Mouse (Mus musculus) hindbrain, embryonic 16.5 days (tissue): ENCODE measurements around the gene Kmt2d. TPM values are rescaled to one million over a fixed set of nuclear protein-coding genes. Genes with fewer than 3 reads are reported as not detected.

Source experiments
- ATAC-seq: fragments of 200-750 bp; cut with Nextera tagmentation; 2 replicates; pipeline ENCODE4 v1.8.0; 2017; ENCODE audit warnings: moderate TSS enrichment, moderate library complexity
- H3K27ac ChIP-seq: fragments of 300-500 bp; sonication (generic); 2 replicates; pipeline ENCODE4 v1.5.1; 2014; ENCODE audit warnings: low read depth, mild to moderate bottlenecking, control low read depth, low read length, moderate library complexity
- H3K27me3 ChIP-seq: fragments of 300-500 bp; sonication (generic); replicated peaks from 2 replicates; pipeline ENCODE4 v1.6.1; 2014; ENCODE audit warnings: low read length; ENCODE audit not compliant: control insufficient read depth, insufficient read depth
- H3K36me3 ChIP-seq: fragments of 300-500 bp; sonication (generic); 2 replicates; pipeline ENCODE4 v1.6.1; 2014; ENCODE audit warnings: mild to moderate bottlenecking, low read length, moderate library complexity, mixed read lengths; ENCODE audit not compliant: control insufficient read depth, insufficient read depth
- H3K4me1 ChIP-seq: fragments of 300-500 bp; sonication (generic); 2 replicates; pipeline ENCODE4 v1.6.1; 2014; ENCODE audit warnings: low read depth, low read length; ENCODE audit not compliant: control insufficient read depth, insufficient read depth
- H3K4me2 ChIP-seq: fragments of 300-500 bp; sonication (generic); 2 replicates; pipeline ENCODE4 v1.6.1; 2014; ENCODE audit warnings: mild to moderate bottlenecking, low read length, control low read depth, moderate library complexity
- H3K4me3 ChIP-seq: fragments of 300-500 bp; sonication (generic); 2 replicates; pipeline ENCODE4 v1.5.1; 2014; ENCODE audit warnings: mild to moderate bottlenecking, low read length, control low read depth, moderate library complexity
- H3K9ac ChIP-seq: fragments of 300-500 bp; sonication (generic); 2 replicates; pipeline ENCODE4 v1.6.1; 2014; ENCODE audit warnings: low read depth, mild to moderate bottlenecking, control low read depth, low read length, moderate library complexity
- H3K9me3 ChIP-seq: fragments of 300-500 bp; sonication (generic); 2 replicates; pipeline ENCODE4 v1.6.1; 2014; ENCODE audit warnings: mild to moderate bottlenecking, low read length, moderate library complexity; ENCODE audit not compliant: control insufficient read depth
- WGBS: fragments of 180-500 bp; shearing (Covaris S2); extraction: QIAGEN DNeasy Blood & Tissue Kit; methylation state at CpG from one replicate; pipeline ENCODE4 v1.1.7; 2014; 5-methylcytosine and 5-hydroxymethylcytosine counted together
- polyA plus RNA-seq: library from polyadenylated mRNA; unstranded; fragments of >200 nt; fragmentation: Nextera tagmentation; extraction: Ambion mirVana; gene quantifications from 2 replicates; pipeline ENCODE4 v1.2.1, GENCODE M21; 2015

Gene Kmt2d
- polyA plus RNA-seq, 1 experiment from 2014 or later, result 8.8 TPM

DNA sequence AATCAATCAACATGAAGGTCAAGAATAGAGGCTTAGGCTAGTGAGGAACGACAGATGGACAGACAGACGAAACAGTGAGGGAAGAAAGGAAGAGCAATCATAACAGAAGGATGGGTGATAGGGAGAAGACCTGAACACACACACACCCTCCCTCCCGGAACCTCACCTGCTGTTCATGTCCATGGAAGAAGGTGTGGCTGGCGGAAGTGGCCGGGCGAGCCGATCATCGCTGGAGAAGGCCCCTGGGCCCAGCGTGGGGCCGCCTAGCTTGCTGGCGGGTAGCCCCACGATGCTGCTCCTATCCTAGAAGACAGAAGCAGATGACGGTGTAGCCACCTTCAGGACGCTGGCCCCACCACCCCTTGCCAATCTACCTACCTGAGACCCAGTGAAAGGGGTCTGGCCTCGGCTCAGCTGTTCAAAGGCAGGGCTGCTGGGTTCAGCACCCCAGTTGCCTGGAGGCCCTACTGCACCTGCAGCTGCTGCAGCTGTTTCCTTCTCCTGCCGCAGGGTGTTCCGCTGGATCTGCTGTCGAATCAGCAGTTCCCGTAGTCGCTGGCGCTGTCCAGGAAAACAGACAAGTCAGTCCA lies 19.7 kb downstream of the Kmt2d start:
- 92% methylated on average over 21 of the region's 21 CpGs for WGBS
- peaks cover 87% of the 10 kb centered on the region for H3K36me3 ChIP-seq
- no peak overlapping the region for H3K9ac ChIP-seq
- no peak for ATAC-seq
- no peaks in the 10 kb centered on the region for H3K4me1 ChIP-seq
- H3K4me2 ChIP-seq, result no peak overlapping the region
- no peaks in the 10 kb centered on the region for H3K27me3 ChIP-seq
- no peaks in the 10 kb centered on the region for H3K9me3 ChIP-seq
- H3K27ac ChIP-seq, result no peak overlapping the region
- no peak overlapping the region for H3K4me3 ChIP-seq

DNA sequence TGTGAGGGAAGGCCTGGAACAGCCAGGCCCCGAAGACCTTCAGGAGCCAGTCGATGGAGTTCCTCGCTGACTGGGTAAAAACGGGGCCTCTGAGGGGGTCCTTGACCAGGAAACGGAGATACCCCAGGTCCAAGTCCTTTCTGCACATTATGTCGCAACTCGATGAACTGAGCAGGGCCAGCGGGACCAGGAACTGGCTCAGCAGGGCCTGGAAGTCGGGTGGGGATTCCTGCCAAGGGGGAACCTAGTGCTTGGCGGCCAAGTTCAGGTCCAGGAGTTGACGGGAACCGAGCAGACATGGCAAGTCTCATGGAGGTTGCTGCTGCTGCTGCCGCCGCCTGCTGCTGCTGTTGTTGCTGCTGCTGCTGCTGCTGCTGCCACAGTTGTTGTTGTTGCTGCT lies 20.3 kb downstream of the Kmt2d start:
- H3K9ac ChIP-seq, result no peak overlapping the region
- ATAC-seq, result no peak
- 89% methylated on average over 14 of the region's 14 CpGs for WGBS
- H3K36me3 ChIP-seq, result peaks cover 88% of the 10 kb centered on the region
- H3K4me3 ChIP-seq, result no peak overlapping the region
- no peak overlapping the region for H3K4me2 ChIP-seq
- H3K4me1 ChIP-seq, result no peaks in the 10 kb centered on the region
- H3K9me3 ChIP-seq, result no peaks in the 10 kb centered on the region
- H3K27me3 ChIP-seq, result no peaks in the 10 kb centered on the region
- no peak overlapping the region for H3K27ac ChIP-seq

DNA sequence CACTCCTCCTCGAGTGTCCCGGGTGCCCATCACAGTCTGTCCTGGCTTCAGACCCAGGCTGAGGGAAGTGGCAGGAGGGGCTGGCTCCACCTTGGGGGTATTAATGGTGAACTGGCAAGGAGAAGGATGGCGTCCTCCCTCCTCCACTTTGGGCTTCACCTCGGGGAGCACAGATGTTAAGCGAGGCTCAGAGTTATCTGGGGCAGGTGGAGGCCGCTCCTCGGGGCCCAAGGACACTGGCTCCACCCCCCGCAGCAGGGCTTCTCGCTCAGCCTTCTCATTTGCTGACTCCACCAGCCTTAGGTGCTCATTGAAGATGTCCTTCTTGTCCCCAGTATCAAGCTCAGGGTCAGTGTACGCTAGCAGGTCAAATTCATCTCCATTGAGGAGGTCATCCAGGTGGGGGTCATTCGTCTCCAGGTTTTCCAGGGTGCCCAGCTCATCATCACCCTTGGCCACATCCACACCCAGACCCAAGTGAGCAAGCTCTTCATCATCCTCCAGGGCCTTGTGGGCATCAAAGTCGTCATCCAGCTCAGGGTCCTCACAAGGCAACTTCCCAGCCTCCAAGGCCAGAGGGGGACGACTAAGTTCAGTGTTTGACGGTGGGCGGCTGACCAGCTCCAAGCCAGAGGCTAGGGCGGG lies 20.9 kb downstream of the Kmt2d start:
- no peak overlapping the region for H3K27ac ChIP-seq
- no peaks in the 10 kb centered on the region for H3K9me3 ChIP-seq
- H3K36me3 ChIP-seq, result peaks cover 88% of the 10 kb centered on the region
- WGBS, result 92% methylated on average over 16 of the region's 16 CpGs
- H3K9ac ChIP-seq, result no peak overlapping the region
- no peak overlapping the region for H3K4me2 ChIP-seq
- ATAC-seq, result no peak
- no peaks in the 10 kb centered on the region for H3K4me1 ChIP-seq
- H3K4me3 ChIP-seq, result no peak overlapping the region
- no peaks in the 10 kb centered on the region for H3K27me3 ChIP-seq

DNA sequence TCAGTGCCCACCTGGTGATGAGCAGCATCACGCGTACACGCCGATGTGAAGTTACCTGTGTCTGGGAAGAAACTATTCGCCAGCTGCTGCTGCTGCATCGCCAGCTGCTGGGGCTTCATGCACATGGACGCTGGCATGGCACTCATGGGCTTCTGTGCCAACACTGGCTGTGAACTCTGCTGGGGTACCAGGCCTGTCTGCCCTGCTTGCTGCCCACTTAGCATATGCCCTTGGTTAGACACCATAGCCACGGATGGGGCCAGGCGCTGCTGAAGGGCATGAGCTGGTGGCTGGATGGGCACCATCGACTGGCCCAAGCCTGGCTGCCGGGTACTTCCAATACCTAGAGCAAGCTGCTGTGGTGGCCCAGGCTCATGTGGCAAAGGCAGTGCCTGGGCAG lies 21.8 kb downstream of the Kmt2d start:
- Histone ChIP-seq H3K27ac (no peak overlapping the region), H3K4me1 (no peaks in the 10 kb centered on the region), H3K36me3 (peaks cover 88% of the 10 kb centered on the region), H3K4me2 (no peak overlapping the region), H3K27me3 (no peaks in the 10 kb centered on the region), H3K9ac (no peak overlapping the region), H3K9me3 (no peaks in the 10 kb centered on the region), H3K4me3 (no peak overlapping the region)
- WGBS, result 93% methylated on average over 11 of the region's 11 CpGs
- ATAC-seq, result no peak

DNA sequence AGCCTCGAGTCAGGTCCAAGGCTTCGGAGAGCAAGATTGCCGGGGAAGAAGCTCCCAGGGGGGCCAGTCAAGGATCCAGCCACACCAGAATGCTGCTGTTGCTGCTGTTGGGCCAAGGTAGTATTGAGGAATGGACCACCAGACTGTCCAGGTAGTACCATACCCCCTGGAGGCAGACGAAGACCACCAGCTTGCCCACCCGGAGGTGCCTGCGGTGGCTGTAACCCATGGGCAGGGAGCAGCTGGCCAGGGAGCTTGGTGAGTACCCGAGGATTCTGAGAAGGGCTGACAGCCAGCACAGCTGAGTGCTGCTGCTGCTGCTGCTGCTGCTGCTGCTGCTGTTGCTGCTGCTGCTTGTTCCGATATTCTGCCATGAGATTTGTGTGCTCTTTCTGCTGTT lies 24.9 kb downstream of the Kmt2d start:
- Histone ChIP-seq H3K4me1 (no peaks in the 10 kb centered on the region), H3K9ac (no peak overlapping the region), H3K4me2 (no peak overlapping the region), H3K27me3 (no peaks in the 10 kb centered on the region), H3K4me3 (no peak overlapping the region), H3K9me3 (no peaks in the 10 kb centered on the region), H3K36me3 (peaks cover 84% of the 10 kb centered on the region), H3K27ac (no peak overlapping the region)
- WGBS, result 86% methylated on average over 7 of the region's 8 CpGs
- ATAC-seq, result no peak

DNA sequence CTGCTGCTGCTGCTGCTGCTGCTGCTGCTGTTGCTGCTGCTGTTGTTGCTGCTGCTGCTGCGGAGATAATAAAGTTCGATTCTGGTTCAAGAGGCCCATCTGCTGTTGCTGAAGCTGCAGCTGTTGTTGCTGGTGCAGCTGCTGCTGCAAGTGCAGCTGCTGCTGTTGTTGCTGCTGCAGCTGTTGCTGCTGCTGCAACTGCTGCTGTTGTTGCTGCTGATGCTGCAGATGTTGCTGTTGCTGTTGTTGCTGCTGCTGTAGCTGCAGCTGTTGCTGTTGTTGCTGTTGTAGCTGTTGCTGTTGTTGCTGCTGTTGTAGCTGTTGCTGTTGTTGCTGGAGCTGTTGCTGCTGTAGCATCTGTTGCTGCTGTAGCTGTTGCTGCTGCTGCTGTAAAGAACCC lies 25.9 kb downstream of the Kmt2d start:
- no peaks in the 10 kb centered on the region for H3K4me1 ChIP-seq
- 100% methylated on average over 2 of the region's 2 CpGs for WGBS
- no peak for ATAC-seq
- no peak overlapping the region for H3K4me3 ChIP-seq
- H3K9me3 ChIP-seq, result no peaks in the 10 kb centered on the region
- no peak overlapping the region for H3K9ac ChIP-seq
- no peak overlapping the region for H3K27ac ChIP-seq
- peaks cover 84% of the 10 kb centered on the region for H3K36me3 ChIP-seq
- H3K4me2 ChIP-seq, result no peak overlapping the region
- no peaks in the 10 kb centered on the region for H3K27me3 ChIP-seq

DNA sequence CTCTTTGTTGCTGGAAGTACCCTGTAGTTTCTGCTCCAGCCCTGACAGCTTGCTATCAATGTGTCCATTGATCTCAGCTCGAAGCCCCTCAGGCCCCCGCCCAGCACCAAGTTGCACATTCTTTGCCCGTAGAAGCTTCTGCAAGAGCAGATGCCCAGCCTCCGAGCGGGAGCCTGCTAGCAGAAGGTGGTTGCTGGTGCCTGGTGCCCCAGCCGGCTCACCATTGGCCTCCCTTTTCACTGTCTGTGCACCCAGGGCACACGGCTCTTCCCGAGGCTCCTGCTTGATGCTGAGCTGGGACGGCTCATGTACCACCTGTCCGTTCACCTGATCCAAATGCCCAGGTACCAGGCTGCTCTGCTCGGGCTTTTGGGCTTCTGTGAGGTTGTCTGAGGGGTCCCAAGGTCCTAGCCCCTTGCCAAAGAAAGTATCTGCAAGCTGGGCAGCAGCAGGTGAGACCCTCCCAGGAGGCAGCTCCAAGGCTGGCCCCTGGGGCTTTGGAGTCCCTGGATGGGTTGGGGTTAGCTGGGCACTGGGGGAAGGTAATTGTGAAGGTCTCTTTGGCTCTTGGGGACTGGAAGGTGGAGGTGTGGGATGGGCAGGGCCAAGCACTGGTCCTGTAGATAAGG lies 27.3 kb downstream of the Kmt2d start:
- Histone ChIP-seq H3K4me1 (no peaks in the 10 kb centered on the region), H3K9ac (no peak overlapping the region), H3K27me3 (no peaks in the 10 kb centered on the region), H3K36me3 (peaks cover 84% of the 10 kb centered on the region), H3K4me3 (no peak overlapping the region), H3K9me3 (no peaks in the 10 kb centered on the region), H3K27ac (no peak overlapping the region), H3K4me2 (no peak overlapping the region)
- WGBS, result 88% methylated on average over 11 of the region's 11 CpGs
- no peak for ATAC-seq

DNA sequence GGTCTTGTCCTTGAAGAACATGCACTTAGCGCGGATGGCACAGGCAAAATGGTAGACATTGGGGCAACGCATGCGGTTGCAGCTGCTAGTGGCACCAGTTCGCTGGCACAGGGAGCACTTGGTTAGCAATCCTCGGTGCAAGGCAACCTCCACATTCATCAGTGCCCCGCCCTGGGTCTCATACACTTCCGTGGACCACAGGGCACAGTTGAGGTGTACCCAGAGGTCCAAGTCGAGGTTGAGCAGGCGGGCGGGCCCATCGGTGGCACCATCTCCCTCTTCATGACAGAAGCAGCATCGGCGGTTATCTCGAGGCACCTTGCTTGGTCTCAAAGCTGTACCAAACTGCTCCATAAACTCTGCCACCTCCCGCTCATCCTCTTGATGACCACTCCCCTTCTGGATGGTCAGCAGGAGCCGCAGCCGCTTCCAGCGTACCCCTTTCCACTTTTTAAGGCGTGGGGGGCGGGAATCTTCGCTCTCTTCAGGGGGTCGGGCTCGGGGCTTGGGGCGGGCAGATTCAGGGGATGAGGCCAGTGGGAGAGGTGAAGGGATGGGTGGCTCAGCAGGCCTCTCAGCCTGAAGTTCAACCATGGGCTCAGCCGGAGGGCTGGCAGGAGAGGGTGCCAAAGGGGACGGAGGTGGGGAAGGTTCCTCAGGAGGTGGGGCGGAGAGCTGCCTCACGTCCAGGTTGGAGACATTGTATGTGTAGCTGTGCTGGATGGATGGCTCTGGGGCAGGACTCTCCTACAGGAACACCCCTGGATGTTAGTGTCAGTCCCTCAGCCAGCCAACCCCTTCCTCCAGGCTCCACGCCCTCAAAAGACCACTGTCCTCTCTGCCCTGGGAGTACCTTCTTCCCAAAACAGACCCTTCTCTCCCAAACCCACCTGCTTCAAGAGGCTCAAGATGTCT lies 31.1 kb downstream of the Kmt2d start:
- no peak for ATAC-seq
- H3K9me3 ChIP-seq, result no peaks in the 10 kb centered on the region

DNA sequence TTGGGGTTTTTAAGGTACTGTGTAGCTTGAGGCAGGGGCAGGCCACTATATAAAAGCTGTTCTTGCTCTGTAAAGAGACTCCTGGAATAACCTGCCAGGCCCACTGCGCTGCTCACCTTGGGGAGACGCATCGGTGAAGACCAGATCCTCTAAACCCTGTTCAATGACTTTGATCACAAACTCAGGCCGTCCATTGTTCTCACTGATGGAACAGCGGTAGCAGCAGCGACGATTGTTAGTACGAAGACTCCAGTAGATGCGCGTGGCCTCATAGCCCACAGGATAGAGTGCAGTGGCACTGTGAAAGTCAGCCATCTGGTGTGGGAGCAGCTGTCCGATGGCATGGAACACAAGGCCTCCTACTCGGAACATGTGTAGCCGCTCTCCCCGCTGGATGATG lies 31.8 kb downstream of the Kmt2d start:
- whole genome bisulfite sequencing, result 94% methylated on average over 14 of the region's 14 CpGs
- H3K9ac ChIP-seq, result no peak overlapping the region
- no peak overlapping the region for H3K4me2 ChIP-seq
- H3K27me3 ChIP-seq, result no peaks in the 10 kb centered on the region
- H3K27ac ChIP-seq, result no peak overlapping the region
- H3K9me3 ChIP-seq, result no peaks in the 10 kb centered on the region
- no peak for ATAC-seq
- no peaks in the 10 kb centered on the region for H3K4me1 ChIP-seq
- peaks cover 73% of the 10 kb centered on the region for H3K36me3 ChIP-seq
- no peak overlapping the region for H3K4me3 ChIP-seq

More for the DNA sequence above, 31.1 kb downstream of the Kmt2d start:
- no peaks in the 10 kb centered on the region for H3K27me3 ChIP-seq
- WGBS, result 96% methylated on average over 30 of the region's 30 CpGs
- no peak overlapping the region for H3K27ac ChIP-seq
- no peak overlapping the region for H3K4me3 ChIP-seq
- peaks cover 73% of the 10 kb centered on the region for H3K36me3 ChIP-seq
- no peak overlapping the region for H3K4me2 ChIP-seq
- no peak overlapping the region for H3K9ac ChIP-seq
- no peaks in the 10 kb centered on the region for H3K4me1 ChIP-seq
